Mouse (Mus musculus): ENCODE results near the gene Rer1. TPM values are rescaled to one million over a fixed set of nuclear protein-coding genes. Genes with fewer than 3 reads are reported as not detected.
"Not testable (repeated sequence)": the region's sequence is repeated elsewhere in the genome, so short reads cannot be mapped to it uniquely, and the experiment has no call there.

Gene Rer1
- polyA plus RNA-seq, 1 experiment, result 97.9 TPM

DNA sequence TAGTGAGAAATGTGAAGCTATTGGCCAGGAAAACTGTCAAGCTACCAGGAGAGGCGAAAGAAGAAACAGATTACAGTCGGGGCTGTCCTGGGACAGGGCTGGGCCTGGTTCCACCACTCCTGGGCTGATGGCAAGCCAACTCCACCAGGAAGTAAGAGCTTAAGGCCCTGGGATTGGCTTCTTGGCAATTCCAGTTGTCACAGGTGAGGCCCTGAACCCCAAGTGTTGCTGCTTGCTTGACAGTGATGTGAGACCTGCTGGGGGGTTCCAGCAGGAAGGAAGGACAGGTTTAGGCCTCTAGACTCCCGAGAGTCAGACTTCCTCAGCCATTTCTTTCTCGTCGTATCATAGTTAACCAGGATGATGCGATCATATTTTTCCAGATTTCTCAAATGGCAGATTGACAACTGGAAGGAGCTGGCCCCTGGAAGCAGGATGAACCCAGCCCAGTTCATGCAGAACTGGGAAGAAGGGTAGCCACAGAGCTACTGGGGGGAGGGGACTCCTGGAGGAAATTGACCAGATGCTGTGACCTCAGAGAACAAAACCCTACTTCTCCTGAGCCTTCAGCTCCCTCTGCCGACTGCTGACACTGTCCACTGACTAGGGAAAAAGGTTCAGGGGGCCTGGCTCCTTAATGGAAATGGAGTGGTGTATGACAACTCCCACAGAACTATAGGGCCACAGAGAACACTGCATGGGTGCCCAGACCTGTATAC, 7.4 kb upstream of the Rer1 start:
- peaks cover 13% of the 10 kb centered on the region for H3K4me1 ChIP-seq (ENCODE audit: control insufficient read depth, insufficient read depth, low read length)
- no peak overlapping the region for H3K27ac ChIP-seq (ENCODE audit: insufficient read depth, low read depth, low read length)
- TF ChIP-seq POLR2A (IDR thresholded peaks at IDR 0.05; ENCODE audit: borderline replicate concordance, low read depth, low read length), result no peak
- no peak; the same call in 1 of the 2 replicates for TF ChIP-seq CTCF (IDR thresholded peaks at IDR 0.05; ENCODE audit: low read depth, low read length)
- H3K4me3 ChIP-seq (ENCODE audit: insufficient read depth, low read length), result no peak overlapping the region

DNA sequence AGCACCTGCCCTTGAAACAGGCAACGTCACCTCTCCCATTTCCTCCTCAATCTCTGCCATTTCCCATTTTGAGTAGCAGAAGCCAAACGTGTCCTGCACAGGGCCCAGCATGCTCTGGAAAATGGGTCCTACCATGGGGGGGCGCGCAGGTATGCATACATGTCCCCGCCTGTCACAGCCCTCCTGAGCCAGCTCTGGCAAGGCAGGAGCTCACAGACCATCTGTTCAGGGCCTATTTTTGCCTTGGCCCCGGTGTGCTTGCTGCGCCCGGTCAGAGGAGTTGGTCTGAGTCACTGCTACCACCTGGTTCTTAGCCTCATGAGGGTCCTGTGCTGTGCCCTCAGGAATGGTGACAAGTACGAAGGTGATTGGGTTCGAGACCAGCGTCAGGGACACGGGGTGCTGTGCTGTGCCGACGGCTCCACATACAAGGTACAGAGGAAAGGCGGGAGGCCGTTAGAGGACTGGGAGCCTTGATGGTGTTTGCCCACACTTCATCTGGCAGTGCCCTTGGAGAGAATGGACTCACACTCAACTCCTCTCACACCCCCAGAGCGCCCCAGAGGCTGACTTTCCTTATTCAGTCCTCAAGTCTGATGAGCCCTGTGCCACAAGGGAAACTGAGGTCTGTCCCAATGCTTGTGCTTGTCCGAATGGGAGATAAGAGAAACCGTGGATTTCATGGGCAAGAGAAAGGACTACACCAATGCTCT, 6.7 kb upstream of the Rer1 start:
- no peak for TF ChIP-seq CTCF (IDR thresholded peaks at IDR 0.05; ENCODE audit: low read depth, low read length)
- TF ChIP-seq POLR2A (IDR thresholded peaks at IDR 0.05; ENCODE audit: borderline replicate concordance, low read depth, low read length), result no peak
- H3K4me3 ChIP-seq (ENCODE audit: insufficient read depth, low read length), result no peak overlapping the region
- H3K4me1 ChIP-seq (ENCODE audit: control insufficient read depth, insufficient read depth, low read length), result peaks cover 13% of the 10 kb centered on the region
- no peak overlapping the region for H3K27ac ChIP-seq (ENCODE audit: insufficient read depth, low read depth, low read length)

- TF ChIP-seq CTCF (IDR thresholded peaks at IDR 0.05; ENCODE audit: low read depth, low read length) (no peak), POLR2A (IDR thresholded peaks at IDR 0.05; ENCODE audit: borderline replicate concordance, low read depth, low read length) (no peak)
- peaks cover 17% of the 10 kb centered on the region for H3K4me1 ChIP-seq (ENCODE audit: control insufficient read depth, insufficient read depth, low read length)
- H3K27ac ChIP-seq (ENCODE audit: insufficient read depth, low read depth, low read length), result no peak overlapping the region
- no peak overlapping the region for H3K4me3 ChIP-seq (ENCODE audit: insufficient read depth, low read length)
These were observed 4.7 kb upstream of the Rer1 start for GRCm38 (mm10) chr4:155090688-155091449.

DNA sequence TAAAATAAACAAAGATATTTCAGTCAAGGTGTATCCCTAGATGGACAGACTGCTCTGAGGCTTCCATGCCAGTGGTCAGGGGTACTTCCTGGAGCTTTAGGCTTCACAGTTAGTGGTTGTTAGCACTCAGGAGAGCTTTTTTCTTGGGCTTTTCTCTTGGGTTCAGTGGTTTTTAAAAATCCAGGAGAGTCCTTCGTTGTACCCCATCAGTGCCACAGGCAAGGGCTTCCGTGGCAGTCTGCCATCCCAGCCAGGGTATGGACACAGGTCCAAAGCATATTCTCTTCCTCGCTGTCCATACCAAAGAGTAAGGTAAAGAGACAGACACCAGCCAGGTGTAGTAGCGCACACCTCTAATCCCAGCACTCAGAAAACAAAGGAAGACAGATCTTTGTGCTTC, 4.0 kb upstream of the Rer1 start:
- Histone ChIP-seq H3K4me3 (ENCODE audit: insufficient read depth, low read length) (no peak overlapping the region), H3K27ac (ENCODE audit: insufficient read depth, low read depth, low read length) (no peak overlapping the region), H3K4me1 (ENCODE audit: control insufficient read depth, insufficient read depth, low read length) (peaks cover 17% of the 10 kb centered on the region)
- TF ChIP-seq POLR2A (IDR thresholded peaks at IDR 0.05; ENCODE audit: borderline replicate concordance, low read depth, low read length) (no peak), CTCF (IDR thresholded peaks at IDR 0.05; ENCODE audit: low read depth, low read length) (no peak)

DNA sequence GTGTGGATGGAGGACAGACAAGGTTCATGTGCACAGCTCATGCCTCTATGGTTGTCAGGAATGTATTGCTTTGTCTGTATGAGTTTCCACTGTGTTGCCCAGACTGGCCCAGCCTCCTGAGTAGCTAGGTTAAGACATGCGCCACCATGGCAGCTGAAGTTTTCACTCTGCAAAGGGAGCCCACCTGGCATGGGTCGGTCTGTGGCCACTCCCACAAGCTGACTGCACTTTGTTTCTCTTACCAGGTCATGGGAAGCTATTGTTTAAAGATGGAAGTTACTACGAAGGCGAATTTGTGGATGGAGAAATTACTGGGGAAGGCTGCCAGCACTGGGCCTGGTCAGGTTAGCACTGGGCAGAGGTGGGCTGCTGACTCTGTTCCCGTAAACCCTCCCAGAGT, 3.1 kb upstream of the Rer1 start:
- Histone ChIP-seq H3K27ac (ENCODE audit: insufficient read depth, low read depth, low read length) (no peak overlapping the region), H3K4me3 (ENCODE audit: insufficient read depth, low read length) (no peak overlapping the region), H3K4me1 (ENCODE audit: control insufficient read depth, insufficient read depth, low read length) (peaks cover 21% of the 10 kb centered on the region)
- no peak for TF ChIP-seq POLR2A (IDR thresholded peaks at IDR 0.05; ENCODE audit: borderline replicate concordance, low read depth, low read length)
- no peak for TF ChIP-seq CTCF (IDR thresholded peaks at IDR 0.05; ENCODE audit: low read depth, low read length)

- TF ChIP-seq POLR2A (IDR thresholded peaks at IDR 0.05; ENCODE audit: borderline replicate concordance, low read depth, low read length), result no peak
- no peak for TF ChIP-seq CTCF (IDR thresholded peaks at IDR 0.05; ENCODE audit: low read depth, low read length)
- Histone ChIP-seq H3K27ac (ENCODE audit: insufficient read depth, low read depth, low read length) (peak overlapping the region; percentile 59; the same call in 1 of the 2 replicates), H3K4me3 (ENCODE audit: insufficient read depth, low read length) (peak overlapping the region; percentile 96), H3K4me1 (ENCODE audit: control insufficient read depth, insufficient read depth, low read length) (peaks cover 25% of the 10 kb centered on the region)
These were observed 725 bp downstream of the Rer1 start for GRCm38 (mm10) chr4:155085206-155086107.

GRCm38 (mm10) chr4:155084351-155084750, 1.8 kb downstream of the Rer1 start:
- Histone ChIP-seq H3K27ac (ENCODE audit: insufficient read depth, low read depth, low read length) (no peak overlapping the region), H3K4me1 (ENCODE audit: control insufficient read depth, insufficient read depth, low read length) (peaks cover 25% of the 10 kb centered on the region), H3K4me3 (ENCODE audit: insufficient read depth, low read length) (no peak overlapping the region)
- TF ChIP-seq CTCF (IDR thresholded peaks at IDR 0.05; ENCODE audit: low read depth, low read length) (no peak), POLR2A (IDR thresholded peaks at IDR 0.05; ENCODE audit: borderline replicate concordance, low read depth, low read length) (no peak)

DNA sequence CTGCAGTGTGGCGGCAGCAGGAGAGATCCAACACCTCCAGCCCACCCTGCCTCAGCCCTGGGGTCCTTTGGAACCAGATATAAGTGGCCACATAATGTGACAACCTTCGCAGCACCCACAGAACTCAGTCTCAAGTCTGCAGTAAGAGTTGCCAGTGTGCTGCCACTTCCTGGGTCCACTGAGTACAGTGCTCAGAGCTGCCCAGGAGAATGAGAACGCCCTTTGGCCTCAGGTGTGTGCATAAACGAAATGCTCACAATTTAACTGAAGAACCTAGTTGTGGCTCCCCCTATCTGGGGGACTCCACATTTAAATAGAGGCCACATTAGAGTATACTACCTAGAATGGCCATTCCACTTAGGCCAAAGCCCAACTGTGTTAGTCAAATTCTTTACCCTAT, 2.6 kb downstream of the Rer1 start:
- TF ChIP-seq CTCF (IDR thresholded peaks at IDR 0.05; ENCODE audit: low read depth, low read length) (no peak), POLR2A (IDR thresholded peaks at IDR 0.05; ENCODE audit: borderline replicate concordance, low read depth, low read length) (no peak)
- Histone ChIP-seq H3K27ac (ENCODE audit: insufficient read depth, low read depth, low read length) (no peak overlapping the region), H3K4me3 (ENCODE audit: insufficient read depth, low read length) (no peak overlapping the region), H3K4me1 (ENCODE audit: control insufficient read depth, insufficient read depth, low read length) (peaks cover 25% of the 10 kb centered on the region)

- TF ChIP-seq CTCF (IDR thresholded peaks at IDR 0.05; ENCODE audit: low read depth, low read length) (no peak), POLR2A (IDR thresholded peaks at IDR 0.05; ENCODE audit: borderline replicate concordance, low read depth, low read length) (no peak)
- Histone ChIP-seq H3K4me1 (ENCODE audit: control insufficient read depth, insufficient read depth, low read length) (peaks cover 16% of the 10 kb centered on the region), H3K4me3 (ENCODE audit: insufficient read depth, low read length) (no peak overlapping the region), H3K27ac (ENCODE audit: insufficient read depth, low read depth, low read length) (no peak overlapping the region)
These were observed 6.5 kb downstream of the Rer1 start for GRCm38 (mm10) chr4:155079666-155080065.

DNA sequence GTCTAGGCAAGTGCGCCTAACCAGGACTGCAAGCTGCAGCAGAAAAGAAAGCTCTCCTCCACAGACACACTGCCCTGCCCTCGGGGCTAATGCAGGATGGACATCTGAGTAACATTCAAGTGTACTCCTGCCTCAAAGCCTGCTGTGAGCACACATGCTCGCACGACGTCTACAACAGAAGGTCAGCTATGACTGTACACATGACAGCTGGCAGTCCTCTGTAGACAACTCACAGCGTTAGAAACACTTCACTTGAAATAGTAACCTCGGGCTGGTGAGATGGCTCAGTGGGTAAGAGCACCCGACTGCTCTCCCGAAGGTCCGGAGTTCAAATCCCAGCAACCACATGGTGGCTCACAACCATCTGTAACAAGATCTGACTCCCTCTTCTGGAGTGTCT, 7.4 kb downstream of the Rer1 start:
- not testable (repeated sequence) for H3K27ac ChIP-seq (ENCODE audit: insufficient read depth, low read depth, low read length); H3K4me3 ChIP-seq (ENCODE audit: insufficient read depth, low read length)
- peaks cover 13% of the 10 kb centered on the region for H3K4me1 ChIP-seq (ENCODE audit: control insufficient read depth, insufficient read depth, low read length)

All from bone marrow macrophage, adult 2 months (primary cell).